Mouse (Mus musculus) heart, postnatal 0 days (tissue): ENCODE data around the gene Wdr70.

Experiments used
- CTCF ChIP-seq: IDR thresholded peaks from 2 replicates; pipeline ENCODE4 v1.5.1; 2016; ENCODE audit warnings: antibody characterized with exemption, control low read depth, low read depth
- EP300 ChIP-seq: IDR thresholded peaks from 2 replicates; pipeline ENCODE4 v1.6.1; 2016; ENCODE audit warnings: antibody characterized with exemption, low read depth

DNA sequence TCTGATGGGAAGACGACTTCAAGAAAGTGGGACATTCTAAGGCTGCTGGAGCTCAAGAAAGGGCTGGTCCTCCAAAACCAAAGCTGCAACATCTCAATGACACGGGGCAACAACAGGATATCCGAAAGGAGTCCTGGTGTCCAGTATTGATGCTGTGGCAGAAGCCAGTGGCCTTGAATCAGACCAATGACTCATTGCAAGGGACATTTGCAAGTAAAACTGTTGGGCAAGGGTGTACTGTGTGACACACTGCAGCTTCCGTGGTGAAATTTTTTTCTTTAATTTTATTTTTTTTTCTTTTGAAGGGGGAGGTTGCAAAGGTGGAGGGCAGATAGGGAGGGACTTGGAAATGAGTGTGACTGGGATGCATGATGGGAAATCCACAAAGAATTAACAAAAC, 256.6 kb downstream of the Wdr70 start:
- TF ChIP-seq CTCF = no peak
- TF ChIP-seq EP300 = no peak
